Mouse (Mus musculus) megakaryocyte progenitor cell, adult 5-6 weeks (primary cell): ENCODE results near the gene Thsd4. TPM values are rescaled to one million over a fixed set of nuclear protein-coding genes. Genes with fewer than 3 reads are reported as not detected.
"Not testable (repeated sequence)": the region's sequence is repeated elsewhere in the genome, so short reads cannot be mapped to it uniquely, and the experiment has no call there.

Experiments used
- ATAC-seq: replicated peaks from 2 replicates; pipeline ENCODE4 v1.8.0; 2016; ENCODE audit warnings: mild to moderate bottlenecking, moderate TSS enrichment, inconsistent platforms; ENCODE audit not compliant: poor library complexity
- total RNA-seq, 2 experiments: library from RNA; stranded (forward) in 1 of 2; stranded (reverse) in 1 of 2; fragments of 157-497, 149-512 nt in 1 of 2; fragments of 200-1000 nt in 1 of 2; gene quantifications; 2 replicates each; pipeline versions ENCODE4 v1.2.3 to v1.2.4; 2015 to 2017

Thsd4 gene
- total RNA-seq, 2 experiments from 2014 or later, result 0.05 to 0.17 TPM

DNA sequence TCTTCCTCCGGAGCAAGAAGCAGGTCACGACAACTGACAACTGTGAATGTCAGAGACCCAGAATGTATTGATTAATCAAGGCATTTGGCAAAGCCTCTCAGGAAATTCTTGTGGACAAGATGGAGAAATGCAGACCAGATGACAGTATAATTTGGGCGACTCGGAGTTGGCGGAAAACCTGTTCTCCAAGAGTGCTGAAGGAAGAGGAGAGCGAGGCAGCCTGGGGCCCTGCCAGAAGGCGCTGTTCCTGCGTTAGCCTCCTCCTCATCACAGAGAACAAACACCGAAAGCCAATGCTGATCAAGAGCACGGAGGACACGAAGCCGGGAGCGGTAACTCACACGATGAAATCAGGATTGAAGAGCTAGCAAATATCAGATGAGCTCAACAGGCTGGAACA lies 295.7 kb downstream of the Thsd4 start:
- no peak for ATAC-seq

DNA sequence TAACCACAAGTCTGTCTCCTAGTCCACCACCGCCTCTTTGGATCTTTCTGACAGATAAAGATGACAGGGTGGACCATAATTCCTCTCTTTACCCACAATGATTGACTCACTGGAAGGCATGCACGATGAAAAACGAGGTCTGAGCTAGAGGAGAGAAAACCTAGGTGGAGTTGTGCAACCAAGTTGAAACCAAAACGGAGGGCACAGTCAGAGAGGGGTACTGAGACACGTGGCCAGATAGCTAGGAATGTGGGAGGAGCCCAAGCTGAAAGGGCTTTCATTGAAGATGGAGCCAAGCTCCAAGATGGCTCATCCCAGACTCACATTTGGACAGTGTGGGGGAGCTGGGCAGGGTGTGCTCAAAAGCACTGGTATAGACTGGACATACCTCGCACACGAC lies 296.4 kb downstream of the Thsd4 start:
- no peak for ATAC-seq

DNA sequence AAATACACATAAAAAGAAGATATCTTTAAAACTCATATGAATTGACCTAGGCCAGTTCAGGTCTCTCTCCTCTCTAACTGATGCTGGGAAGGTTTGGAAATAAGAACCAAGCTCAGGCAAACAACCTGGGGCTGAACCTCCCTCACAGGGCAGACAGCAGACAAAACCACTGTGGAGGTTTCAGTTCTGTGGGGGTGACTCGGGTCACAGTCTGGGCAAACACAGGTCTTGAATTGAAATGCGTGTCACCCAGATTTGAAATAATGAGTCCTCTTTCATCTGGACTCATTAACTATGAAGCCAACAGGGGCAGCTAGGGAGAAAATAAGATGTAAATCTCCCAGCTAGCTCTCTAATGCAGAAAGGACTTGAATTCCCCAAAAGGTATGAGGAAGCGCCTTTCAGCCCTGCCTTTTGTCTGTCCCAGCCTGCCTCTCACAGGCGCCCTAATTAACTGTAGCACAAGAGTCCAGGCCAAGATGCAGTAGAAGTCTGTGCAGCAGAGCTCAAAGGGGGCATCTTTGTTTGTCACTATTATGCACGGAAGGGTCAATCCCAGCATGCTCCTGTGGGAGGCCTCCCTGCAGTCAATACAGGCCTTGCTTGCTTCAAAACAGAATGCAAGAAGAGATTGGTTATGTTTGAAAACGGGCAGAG lies 297.7 kb downstream of the Thsd4 start:
- ATAC-seq, result no peak

DNA sequence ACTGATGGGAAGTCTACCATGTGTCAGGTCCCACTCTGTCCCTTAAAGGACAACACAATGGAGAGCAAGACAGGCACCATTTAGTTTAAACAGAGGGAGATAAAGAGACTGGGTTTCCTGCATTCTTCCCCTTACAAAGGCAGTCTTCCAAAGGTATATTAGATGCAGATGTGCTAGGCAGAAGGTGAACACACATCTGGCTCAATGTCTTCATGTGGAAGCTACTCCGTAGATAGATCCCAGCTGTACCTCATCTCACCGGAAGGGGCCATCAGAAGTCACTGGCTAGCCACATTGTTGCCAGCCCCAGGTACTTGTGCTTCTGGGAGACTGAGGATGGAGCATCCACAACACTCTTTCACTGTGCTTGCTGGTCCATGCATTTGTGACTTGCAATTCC lies 301.4 kb downstream of the Thsd4 start:
- no peak for ATAC-seq

DNA sequence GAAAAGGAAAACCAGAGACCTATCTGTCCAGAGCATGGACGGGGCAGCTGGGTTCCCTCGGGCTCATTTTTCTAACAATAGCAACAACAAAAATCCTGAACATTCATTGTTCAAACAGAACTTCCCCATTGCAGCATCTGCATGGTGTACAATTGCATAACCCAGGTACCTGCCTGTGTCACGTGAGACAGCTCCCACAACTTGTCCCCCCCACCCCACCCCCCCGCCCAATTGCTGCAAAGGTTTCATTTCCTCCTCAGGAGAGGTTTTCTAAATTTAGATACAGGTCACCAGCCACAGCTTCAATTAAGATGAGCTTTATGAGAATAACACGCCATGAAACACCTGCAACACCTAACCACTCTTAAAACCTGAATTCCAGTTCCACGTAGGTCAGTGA lies 303.4 kb downstream of the Thsd4 start:
- no peak for ATAC-seq

DNA sequence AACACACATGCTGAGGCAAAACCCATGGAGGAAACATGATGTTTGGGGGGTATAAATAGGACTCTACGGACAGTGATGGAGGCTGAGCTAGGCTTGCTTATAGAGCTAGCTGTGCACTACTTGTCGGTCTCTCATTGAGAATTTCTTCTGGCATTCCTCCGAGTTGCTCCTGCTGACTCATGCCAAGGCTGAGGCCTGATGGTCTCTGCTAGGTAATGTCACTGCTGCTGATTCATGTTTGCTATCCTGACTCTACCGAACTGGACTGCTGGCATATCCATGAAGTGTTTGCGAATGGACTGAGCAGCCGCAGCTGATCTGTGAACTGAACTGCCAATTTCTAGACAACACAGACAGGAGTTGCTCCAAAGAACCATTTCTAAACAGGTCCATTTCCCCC lies 305.8 kb downstream of the Thsd4 start:
- no peak for ATAC-seq

DNA sequence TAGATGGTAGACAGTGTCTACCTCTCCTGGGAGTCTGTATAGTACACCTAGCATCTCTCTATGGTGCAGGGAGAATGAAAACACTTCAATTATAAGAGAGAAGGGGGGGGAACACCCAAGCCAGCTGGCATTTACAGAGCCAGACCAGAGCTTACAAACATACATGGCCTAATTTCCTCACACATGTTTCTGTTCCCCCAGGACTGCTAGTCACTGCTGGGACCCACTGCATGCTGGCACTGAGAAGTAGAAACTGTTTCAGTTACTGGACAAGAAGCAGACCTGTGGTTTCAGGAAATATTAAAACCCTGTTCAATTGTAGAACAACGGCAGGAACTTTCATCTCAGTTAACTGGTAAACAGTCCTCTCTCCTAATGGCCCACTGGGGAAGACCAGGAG lies 308.7 kb downstream of the Thsd4 start:
- no peak for ATAC-seq

DNA sequence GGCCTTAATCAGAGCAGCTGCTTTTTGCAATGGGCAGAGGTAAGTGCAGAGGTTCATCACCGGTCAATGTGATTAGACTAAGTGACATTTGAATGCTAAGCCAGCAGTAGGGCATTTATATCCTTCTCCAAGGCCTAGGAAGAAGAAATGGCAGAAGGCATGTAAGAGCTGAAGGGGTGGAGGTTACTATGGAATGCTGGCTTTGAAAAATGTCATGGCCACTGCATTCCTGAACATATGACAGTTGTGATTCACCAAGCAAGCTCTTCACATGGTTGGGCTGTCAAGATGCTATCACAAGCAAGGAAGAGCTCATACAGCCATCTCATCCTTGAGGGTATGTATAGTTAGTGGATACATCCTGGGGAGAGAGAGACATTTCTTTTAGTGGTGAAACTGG lies 313.0 kb downstream of the Thsd4 start:
- no peak for ATAC-seq

DNA sequence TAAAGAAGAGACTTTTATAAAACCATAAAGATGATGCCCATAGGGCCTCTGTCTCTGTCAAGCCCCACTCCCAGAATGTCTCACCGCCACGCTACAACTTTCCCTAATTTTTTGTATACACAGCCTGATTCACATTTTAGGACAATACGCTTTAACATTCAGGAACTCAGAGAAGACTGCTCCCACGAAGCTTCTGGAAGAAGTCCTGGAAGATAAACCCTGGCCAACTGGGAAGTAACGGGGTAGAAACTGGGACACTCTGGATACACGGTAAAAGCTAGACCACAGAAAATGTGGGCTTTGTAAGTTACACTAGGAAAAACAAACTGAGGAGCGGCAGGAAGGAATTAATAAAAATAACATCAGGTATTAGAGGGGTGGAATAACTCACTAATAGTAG lies 318.7 kb downstream of the Thsd4 start:
- no peak for ATAC-seq

DNA sequence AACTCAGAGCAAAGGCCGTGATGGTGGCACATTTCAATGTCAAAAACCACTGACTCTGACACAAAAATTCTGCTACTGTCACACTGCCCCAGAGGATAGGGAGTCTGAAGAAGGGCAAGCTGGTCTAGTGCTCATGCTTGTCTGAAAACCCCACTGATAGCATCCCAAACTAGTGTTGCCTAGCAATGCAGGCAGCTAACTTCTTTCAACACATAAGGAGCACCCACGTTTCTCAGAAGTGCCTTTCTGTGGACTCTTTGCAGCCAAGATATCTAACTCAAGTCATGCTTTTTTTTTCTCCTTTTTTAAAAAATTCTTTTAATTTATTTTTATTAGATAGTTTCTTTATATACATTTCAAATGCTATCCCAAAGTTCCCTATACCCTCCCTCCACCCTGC lies 321.4 kb downstream of the Thsd4 start:
- ATAC-seq, result no peak

DNA sequence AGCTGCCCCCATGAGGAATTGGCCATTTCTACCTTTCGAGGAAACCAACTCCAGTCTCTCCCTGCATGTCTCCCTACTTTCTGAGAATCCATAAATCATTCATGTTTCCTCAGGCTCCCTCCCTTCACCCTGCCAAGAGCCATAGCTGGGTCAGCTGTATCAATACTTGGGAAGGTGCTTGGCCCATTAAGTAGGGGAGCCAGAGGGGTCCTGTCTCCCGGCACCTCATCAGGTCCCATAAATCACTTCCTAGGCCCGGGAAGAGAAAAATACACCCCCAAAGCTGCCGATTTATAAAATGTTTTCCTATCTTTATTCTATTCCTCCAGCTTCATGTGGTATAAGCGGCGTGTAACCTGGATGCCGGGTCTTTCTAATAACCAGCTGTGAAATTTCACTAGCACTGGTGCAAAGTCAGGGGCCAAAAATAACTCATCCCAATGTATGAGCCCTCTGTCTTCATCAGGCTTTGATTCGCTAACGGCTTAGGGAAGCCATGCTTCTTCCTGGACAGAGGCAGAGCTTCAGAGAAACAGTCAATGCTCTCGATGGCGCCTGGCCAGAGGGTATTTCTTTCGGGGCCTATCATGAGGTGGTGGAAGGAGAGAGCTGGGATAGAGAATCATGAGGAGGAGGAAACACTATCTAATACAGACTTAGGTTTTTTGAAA lies 323.2 kb downstream of the Thsd4 start:
- ATAC-seq, result no peak

DNA sequence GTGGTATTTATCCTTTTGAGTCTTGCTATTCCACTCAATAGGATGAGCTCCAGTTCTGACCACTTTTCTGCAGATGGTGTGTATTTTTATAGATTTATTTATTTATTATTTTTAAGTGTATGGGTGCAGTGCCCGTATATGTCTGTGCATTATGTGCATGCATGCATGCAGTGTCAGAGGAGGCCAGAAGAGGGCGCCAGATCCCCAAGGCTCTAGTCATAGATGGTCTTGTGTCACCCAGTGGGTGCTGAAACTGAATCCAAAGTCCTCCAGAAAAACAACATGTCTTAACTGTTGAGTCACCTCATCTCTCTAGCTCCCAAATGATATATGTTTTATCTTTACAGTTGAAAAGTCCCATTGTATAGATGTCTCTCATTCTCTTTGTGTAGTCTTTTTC lies 326.3 kb downstream of the Thsd4 start:
- no peak for ATAC-seq

DNA sequence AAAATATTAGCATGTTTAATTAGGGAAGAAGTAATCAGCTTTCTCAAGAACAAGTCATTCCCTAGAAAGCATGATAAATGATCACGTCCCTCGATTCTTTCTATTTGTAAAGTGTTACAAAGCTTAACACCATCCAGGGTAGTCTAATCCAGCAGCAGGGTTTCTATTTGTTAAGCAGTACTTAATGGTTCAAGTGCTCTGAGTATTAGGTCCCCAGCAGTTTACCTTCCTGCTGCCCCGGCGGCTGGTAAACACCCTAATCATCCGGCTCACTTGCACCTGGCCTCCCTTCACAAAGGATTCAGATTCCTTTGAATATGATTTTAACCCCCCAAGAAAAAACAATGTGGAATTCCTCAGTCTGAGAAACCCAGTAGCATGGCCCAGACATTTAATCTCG lies 326.9 kb downstream of the Thsd4 start:
- no peak for ATAC-seq

DNA sequence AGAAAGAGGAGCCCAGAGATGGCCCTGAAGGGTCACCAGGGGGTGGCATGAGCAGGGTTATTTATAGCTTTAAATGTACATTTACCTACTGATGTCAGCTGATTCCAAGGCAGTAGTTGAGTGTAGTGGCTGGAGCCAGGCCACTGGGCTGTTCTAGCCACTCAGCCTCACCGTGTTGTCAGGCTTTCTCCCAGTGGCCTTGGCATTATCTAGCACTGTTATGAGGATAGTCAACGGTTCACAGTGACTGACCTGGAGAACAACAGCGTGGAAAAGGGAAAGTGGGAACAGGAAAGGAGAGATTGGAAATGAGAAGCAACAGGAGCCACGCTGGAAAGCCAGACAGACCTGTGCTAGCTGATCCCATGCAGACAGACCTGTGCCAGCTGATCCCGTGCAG lies 329.5 kb downstream of the Thsd4 start:
- ATAC-seq, result no peak

DNA sequence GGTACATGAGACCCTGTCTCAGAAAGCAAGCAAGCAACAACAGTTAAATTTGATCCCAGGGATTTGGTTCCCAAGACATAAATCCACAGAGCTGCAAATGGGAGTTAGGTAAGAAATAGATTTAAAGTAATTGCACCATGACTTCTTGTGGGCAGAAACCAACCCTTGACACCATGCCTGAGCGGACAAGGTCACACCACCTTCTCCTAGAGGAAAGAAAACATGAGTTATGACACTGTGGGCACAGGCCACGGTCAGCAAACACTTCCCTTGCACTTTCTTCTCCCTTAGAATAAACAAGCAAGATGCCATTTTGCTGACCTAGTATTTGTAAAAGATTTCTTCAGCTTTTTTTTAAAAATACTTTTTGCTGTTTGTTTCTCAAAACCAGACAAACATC lies 334.4 kb downstream of the Thsd4 start:
- no peak for ATAC-seq

DNA sequence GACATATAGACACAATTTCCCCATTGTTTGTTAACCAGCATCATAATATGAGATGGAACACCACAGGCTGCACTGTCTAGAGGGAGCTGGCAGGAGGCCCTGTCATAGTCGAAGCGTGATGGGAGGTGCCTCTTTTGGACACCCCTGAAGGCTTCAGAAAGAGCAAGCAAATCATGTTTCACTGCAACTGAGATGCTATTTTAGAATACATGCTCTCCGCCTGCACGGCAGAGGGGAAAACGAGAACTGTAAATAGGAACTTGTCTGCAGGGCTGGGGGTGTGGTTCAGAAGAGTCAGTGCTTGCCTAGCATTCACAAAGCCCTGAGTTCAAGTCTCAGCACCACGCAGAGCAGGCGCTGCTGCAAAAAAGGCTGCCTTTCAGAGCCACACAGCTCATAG lies 334.9 kb downstream of the Thsd4 start:
- ATAC-seq, result no peak

DNA sequence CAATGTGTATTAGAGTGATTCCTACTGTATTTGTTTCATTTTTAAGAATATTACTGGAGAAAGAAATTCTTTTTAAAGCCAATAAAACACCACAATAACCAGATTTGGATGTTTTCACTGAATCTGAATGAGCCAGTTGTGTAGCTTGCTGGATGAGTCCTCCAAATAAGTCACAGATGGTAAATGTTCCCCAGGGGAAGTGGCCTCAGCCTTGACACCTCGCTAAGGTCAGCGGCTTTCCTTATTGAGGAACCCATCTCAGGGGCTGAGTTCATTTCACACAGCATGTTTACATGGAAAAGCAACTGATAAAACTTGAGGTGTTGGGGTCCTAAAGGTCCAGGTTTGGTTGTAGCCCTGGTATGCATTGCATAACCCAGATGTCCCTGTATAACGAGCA lies 337.8 kb downstream of the Thsd4 start:
- ATAC-seq, result no peak

DNA sequence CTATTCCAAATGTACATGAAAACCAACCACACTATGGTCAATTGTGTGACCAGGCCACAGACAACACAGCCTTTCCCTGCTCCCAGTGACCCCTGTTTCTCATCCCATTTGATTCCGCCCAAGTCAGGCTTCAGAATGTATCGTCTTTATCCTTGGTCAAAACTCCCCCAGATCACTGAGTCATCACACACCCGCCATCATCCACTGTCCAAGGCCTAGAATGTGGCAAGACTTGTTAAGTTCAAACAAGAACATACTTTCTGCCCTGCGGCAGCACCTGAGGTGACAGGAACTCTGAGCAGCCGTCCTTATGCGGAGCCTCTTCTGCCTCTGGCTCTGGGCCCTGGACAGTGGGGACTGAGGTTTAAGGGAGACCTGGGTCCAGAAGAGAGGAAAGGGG lies 339.5 kb downstream of the Thsd4 start:
- ATAC-seq, result no peak

DNA sequence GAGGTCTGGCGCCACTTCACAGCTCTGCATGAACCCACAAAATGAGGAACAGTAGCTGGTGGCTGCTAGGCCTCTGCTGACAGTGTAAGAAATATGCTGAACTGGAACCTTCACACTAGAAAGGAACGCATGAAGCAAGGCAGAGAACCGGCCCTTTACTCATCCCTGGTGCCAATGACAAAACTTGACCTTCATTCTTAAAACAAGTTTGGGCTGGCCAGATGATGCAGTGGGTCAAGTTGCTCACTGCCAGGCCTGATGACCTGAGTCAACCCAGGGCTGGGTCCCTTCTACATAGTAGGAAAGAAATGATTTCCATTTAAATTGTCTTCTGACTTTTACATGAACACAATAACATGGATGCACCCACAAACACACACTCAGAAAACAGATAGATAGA lies 340.9 kb downstream of the Thsd4 start:
- ATAC-seq, result no peak

DNA sequence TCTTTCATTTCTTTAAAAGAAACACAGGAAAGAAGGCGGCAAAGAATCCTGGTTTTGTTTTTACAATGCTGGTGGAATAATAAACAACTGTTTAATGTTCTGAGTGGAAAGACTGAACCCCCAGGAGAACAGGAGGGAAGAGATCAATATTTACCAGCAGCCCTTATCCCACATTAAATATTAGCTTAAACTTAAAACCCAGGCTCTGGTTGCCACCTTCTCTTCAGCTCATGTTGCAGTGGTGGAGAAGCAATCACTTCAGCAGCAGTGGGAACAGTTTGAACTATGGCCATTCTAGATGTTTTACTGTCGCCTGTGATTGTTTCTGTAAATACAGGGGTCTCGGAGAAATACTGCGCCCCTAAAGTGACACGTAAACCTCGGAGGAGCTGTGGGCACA lies 341.7 kb downstream of the Thsd4 start:
- no peak for ATAC-seq

DNA sequence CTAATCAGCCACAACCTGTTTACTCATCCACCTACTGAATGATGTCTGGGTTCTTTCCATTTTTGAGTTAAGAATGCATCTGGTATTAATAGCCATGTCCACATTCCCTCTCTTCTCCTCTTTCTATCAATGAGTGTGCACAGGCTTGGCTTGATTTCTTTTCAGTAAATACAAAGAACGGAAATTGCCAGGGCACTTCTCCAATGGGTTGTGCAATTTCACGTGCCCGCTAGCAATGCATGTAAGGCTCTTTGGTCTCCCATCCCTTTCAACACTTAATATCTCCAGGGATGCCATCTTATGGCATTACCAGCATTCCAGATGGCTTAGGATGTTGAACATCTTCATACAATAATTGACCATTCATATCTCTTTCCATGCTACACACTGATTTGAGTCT lies 345.5 kb downstream of the Thsd4 start:
- no peak for ATAC-seq

DNA sequence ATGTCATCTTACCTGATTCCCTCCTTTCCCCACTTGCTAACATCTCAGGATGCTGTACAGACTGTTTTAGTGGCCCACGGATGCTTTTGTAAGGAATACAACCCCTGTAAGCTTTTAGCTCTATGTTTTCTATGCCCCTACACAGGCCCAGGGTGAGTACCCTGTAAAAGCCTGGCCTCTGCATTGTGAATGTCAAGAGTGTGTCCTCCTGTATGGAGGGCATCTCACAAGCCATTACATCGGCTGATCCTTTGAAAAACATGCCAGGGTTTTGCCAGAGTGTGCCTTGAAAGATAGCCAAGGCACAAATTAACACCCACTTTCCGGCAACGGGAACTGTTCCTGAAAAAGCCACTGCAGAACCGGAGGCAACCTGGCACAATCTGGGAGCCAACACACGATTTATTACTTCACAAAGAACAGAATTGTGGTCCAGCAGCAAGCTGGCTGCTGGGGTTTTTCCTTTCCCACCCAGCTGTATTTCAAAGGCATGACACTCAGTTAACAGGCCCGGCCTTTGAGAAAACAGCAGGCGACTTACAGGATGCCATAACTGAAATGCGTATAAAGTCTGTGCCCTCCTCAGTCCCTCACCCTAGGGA lies 349.3 kb downstream of the Thsd4 start:
- not testable (repeated sequence) for ATAC-seq

DNA sequence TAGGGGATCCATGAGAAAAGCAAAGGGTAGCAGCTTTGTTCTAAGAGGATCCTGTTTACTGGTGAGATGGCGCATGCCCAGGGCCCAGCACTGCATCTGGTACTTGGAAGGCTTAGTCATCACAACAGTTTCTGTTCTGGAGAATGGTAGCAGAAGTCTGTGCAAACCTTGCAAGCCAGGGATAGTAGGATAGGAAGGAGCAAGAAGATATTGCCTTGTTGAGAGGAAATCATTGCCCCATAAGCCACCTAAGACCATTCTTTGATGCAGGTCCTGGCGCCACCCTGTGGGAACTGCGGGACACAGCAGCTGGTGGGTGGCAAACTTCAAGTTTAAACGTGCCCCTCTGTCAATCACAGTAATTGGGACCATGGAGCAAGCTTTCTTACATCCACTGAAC lies 354.9 kb downstream of the Thsd4 start:
- no peak for ATAC-seq
